Mouse (Mus musculus) liver, postnatal 0 days (tissue): ENCODE data around the gene Cald1.

Experiments
- CTCF ChIP-seq: sonication (generic); IDR thresholded peaks from 2 replicates; pipeline ENCODE4 v1.5.1; 2016; ENCODE audit warnings: antibody characterized with exemption, low read depth
- EP300 ChIP-seq: IDR thresholded peaks from 2 replicates; pipeline ENCODE4 v1.6.1; 2016; ENCODE audit warnings: antibody characterized with exemption, low read depth, mild to moderate bottlenecking

DNA sequence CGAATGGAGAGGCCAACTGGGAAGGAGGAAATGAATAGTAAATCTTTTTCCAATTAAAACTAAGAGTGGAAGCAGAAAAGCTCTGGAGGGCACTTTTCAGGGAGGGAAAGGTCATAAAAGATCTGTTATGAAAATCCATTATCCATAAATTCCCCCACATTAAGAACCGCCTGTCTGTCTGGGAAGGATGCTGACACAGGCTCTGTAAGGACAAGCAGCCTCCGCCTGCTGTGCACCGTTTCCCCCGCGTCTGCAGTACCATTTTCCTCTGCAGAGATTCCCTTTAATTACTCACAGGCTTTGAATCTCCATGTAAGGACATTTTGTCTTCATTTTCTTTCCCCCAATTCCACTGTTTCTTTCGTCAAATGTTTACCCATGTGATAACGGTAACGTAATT is 133.2 kb downstream of the Cald1 start:
- no peak for TF ChIP-seq CTCF
- no peak for TF ChIP-seq EP300
